Mouse (Mus musculus): ENCODE data around the gene Nsa2.

- TF ChIP-seq CTCF (IDR thresholded peaks at IDR 0.05) = peak; percentile 61
- no peak for TF ChIP-seq EP300 (IDR thresholded peaks at IDR 0.05; ENCODE audit: insufficient read depth, low read depth, low read length)
- TF ChIP-seq POLR2A (IDR thresholded peaks at IDR 0.05; ENCODE audit: insufficient read depth, low read depth, low read length) = no peak
These were observed 38.4 kb downstream of the Nsa2 start, which contains the start of gene Gm6169 for GRCm38 (mm10) chr13:97099187-97099852.

Measured in heart, adult 2 months (tissue).